Mouse (Mus musculus) adrenal gland, postnatal 25 days (tissue): Measurements from ENCODE around the gene Srsf6. TPM values are rescaled to one million over a fixed set of nuclear protein-coding genes. Genes with fewer than 3 reads are reported as not detected.

Source experiments
- DNase-seq: peaks from one replicate; pipeline ENCODE4 v3.0.0; 2021; ENCODE audit warnings: mixed read lengths
- total RNA-seq: library from RNA; stranded (reverse); gene quantifications from 2 replicates; pipeline ENCODE4 v1.2.3, GENCODE M21; 2021

Srsf6 gene
- total RNA-seq, 1 experiment from 2014 or later, result 232 TPM

GRCm38 (mm10) chr2:162932706-162933105 is 1.4 kb downstream of the Srsf6 start:
- no peak for DNase-seq

- DNase-seq, result no peak
Observed at GRCm38 (mm10) chr2:162934421-162934820, 3.1 kb downstream of the Srsf6 start.

- no peak for DNase-seq
Observed at GRCm38 (mm10) chr2:162935700-162936099, 4.4 kb downstream of the Srsf6 start.

GRCm38 (mm10) chr2:162939562-162939961 is 8.2 kb downstream of the Srsf6 start:
- no peak for DNase-seq

GRCm38 (mm10) chr2:162943148-162943846 is 12.0 kb downstream of the Srsf6 start, which contains the start of gene L3mbtl1:
TSS of gene L3mbtl1 (plus strand) at chr2:162943472.
- peak; percentile 52 for DNase-seq

- DNase-seq, result no peak
Observed at GRCm38 (mm10) chr2:162943931-162944330, 12.6 kb downstream of the Srsf6 start.

GRCm38 (mm10) chr2:162946964-162947363 is 15.6 kb downstream of the Srsf6 start:
- no peak for DNase-seq

GRCm38 (mm10) chr2:162947736-162948135 is 16.4 kb downstream of the Srsf6 start:
- DNase-seq, result peak; percentile 22

GRCm38 (mm10) chr2:162948221-162948620 is 16.9 kb downstream of the Srsf6 start:
- no peak for DNase-seq

GRCm38 (mm10) chr2:162950776-162951175 is 19.4 kb downstream of the Srsf6 start:
- DNase-seq, result no peak

GRCm38 (mm10) chr2:162956843-162957242 is 25.5 kb downstream of the Srsf6 start:
- no peak for DNase-seq

- no peak for DNase-seq
Observed at GRCm38 (mm10) chr2:162961321-162961720, 30.0 kb downstream of the Srsf6 start.

GRCm38 (mm10) chr2:162966734-162967133 is 35.4 kb downstream of the Srsf6 start:
- DNase-seq, result no peak

- DNase-seq, result peak; percentile 33
Observed at GRCm38 (mm10) chr2:162968357-162968756, 37.0 kb downstream of the Srsf6 start.

GRCm38 (mm10) chr2:162969101-162969500 is 37.8 kb downstream of the Srsf6 start:
- DNase-seq, result no peak

- no peak for DNase-seq
Observed at GRCm38 (mm10) chr2:162970896-162971295, 39.6 kb downstream of the Srsf6 start.

- DNase-seq, result no peak
Observed at GRCm38 (mm10) chr2:162972752-162973151, 41.4 kb downstream of the Srsf6 start.

- DNase-seq, result no peak
Observed at GRCm38 (mm10) chr2:162973206-162973605, 41.9 kb downstream of the Srsf6 start.

GRCm38 (mm10) chr2:162973637-162974036 is 42.3 kb downstream of the Srsf6 start:
- DNase-seq, result peak; percentile 18

GRCm38 (mm10) chr2:162975157-162975775 is 43.9 kb downstream of the Srsf6 start:
- no peak for DNase-seq

GRCm38 (mm10) chr2:162976001-162976400 is 44.7 kb downstream of the Srsf6 start:
- peak; percentile 44 for DNase-seq

GRCm38 (mm10) chr2:162984381-162984780 is 53.1 kb downstream of the Srsf6 start:
- no peak for DNase-seq

GRCm38 (mm10) chr2:162985923-162986322 is 54.6 kb downstream of the Srsf6 start:
- DNase-seq, result peak; percentile 65
